Mouse (Mus musculus): ENCODE measurements around the gene Gps1. TPM values are rescaled to one million over a fixed set of nuclear protein-coding genes. Genes with fewer than 3 reads are reported as not detected.

Gene Gps1
- polyA plus RNA-seq, 1 experiment from 2014 or later: 270 TPM

- Histone ChIP-seq H3K9me3 (replicated peaks) (no peaks in the 10 kb centered on the region), H3K27ac (peak within 1 kb of the TSS; percentile 85), H3K27me3 (ENCODE audit: low read depth, poor library complexity, severe bottlenecking) (no peaks in the 10 kb centered on the region), H3K36me3 (peaks cover 43% of the 10 kb centered on the region), H3K4me3 (peak within 1 kb of the TSS; percentile 99), H3K4me1 (peaks cover 31% of the 10 kb centered on the region)
- WGBS: 2% methylated on average over 59 of the region's 59 CpGs
- peak; percentile 99 for DNase-seq (ENCODE audit: low spot score)
Observed at GRCm38 (mm10) chr11:120795756-120796613, 11.9 kb downstream of the Gps1 start, which contains the start of gene Dus1l. Dus1l (minus strand) TSS chr11:120796403.

- Histone ChIP-seq H3K27ac (peak overlapping the region; percentile 85), H3K36me3 (peaks cover 37% of the 10 kb centered on the region), H3K4me1 (peaks cover 31% of the 10 kb centered on the region), H3K9me3 (replicated peaks) (no peaks in the 10 kb centered on the region), H3K27me3 (ENCODE audit: low read depth, poor library complexity, severe bottlenecking) (no peaks in the 10 kb centered on the region), H3K4me3 (peak overlapping the region; percentile 99)
- 37% methylated on average over 8 of the region's 8 CpGs for WGBS
- DNase-seq (ENCODE audit: low spot score): no peak
Observed at GRCm38 (mm10) chr11:120796614-120796946, 12.5 kb downstream of the Gps1 start.

GRCm38 (mm10) chr11:120798244-120798643, 14.2 kb downstream of the Gps1 start:
- no peak overlapping the region for H3K27ac ChIP-seq
- DNase-seq (ENCODE audit: low spot score): no peak
- H3K27me3 ChIP-seq (ENCODE audit: low read depth, poor library complexity, severe bottlenecking): no peaks in the 10 kb centered on the region
- peaks cover 31% of the 10 kb centered on the region for H3K4me1 ChIP-seq
- WGBS: 86% methylated on average over 3 of the region's 3 CpGs
- H3K9me3 ChIP-seq (replicated peaks): no peaks in the 10 kb centered on the region
- H3K36me3 ChIP-seq: peaks cover 20% of the 10 kb centered on the region
- no peak overlapping the region for H3K4me3 ChIP-seq

GRCm38 (mm10) chr11:120799316-120799890, 15.3 kb downstream of the Gps1 start:
- H3K9me3 ChIP-seq (replicated peaks): no peaks in the 10 kb centered on the region
- H3K27ac ChIP-seq: peak overlapping the region; percentile 77
- peaks cover 8% of the 10 kb centered on the region for H3K36me3 ChIP-seq
- peak overlapping the region; percentile 32 for H3K4me3 ChIP-seq
- no peak for DNase-seq (ENCODE audit: low spot score)
- H3K4me1 ChIP-seq: peaks cover 31% of the 10 kb centered on the region
- 77% methylated on average over 6 of the region's 6 CpGs for WGBS
- H3K27me3 ChIP-seq (ENCODE audit: low read depth, poor library complexity, severe bottlenecking): no peaks in the 10 kb centered on the region

- Histone ChIP-seq H3K27ac (peak overlapping the region; percentile 77), H3K9me3 (replicated peaks) (no peaks in the 10 kb centered on the region), H3K36me3 (peaks cover 5% of the 10 kb centered on the region), H3K4me3 (peak overlapping the region; percentile 32), H3K27me3 (ENCODE audit: low read depth, poor library complexity, severe bottlenecking) (no peaks in the 10 kb centered on the region), H3K4me1 (peaks cover 23% of the 10 kb centered on the region)
- 13% methylated on average over 10 of the region's 10 CpGs for WGBS
- peak; percentile 91 for DNase-seq (ENCODE audit: low spot score)
Observed at GRCm38 (mm10) chr11:120800061-120800904, 16.2 kb downstream of the Gps1 start.

GRCm38 (mm10) chr11:120804274-120804673, 20.2 kb downstream of the Gps1 start:
- no peak overlapping the region for H3K27ac ChIP-seq
- WGBS: 82% methylated on average over 7 of the region's 7 CpGs
- H3K4me1 ChIP-seq: peaks cover 11% of the 10 kb centered on the region
- DNase-seq (ENCODE audit: low spot score): no peak
- H3K27me3 ChIP-seq (ENCODE audit: low read depth, poor library complexity, severe bottlenecking): no peaks in the 10 kb centered on the region
- H3K9me3 ChIP-seq (replicated peaks): no peaks in the 10 kb centered on the region
- H3K36me3 ChIP-seq: peaks cover 45% of the 10 kb centered on the region
- no peak overlapping the region for H3K4me3 ChIP-seq

GRCm38 (mm10) chr11:120804769-120805168, 20.7 kb downstream of the Gps1 start:
- H3K4me1 ChIP-seq: peaks cover 10% of the 10 kb centered on the region
- H3K27ac ChIP-seq: no peak overlapping the region
- H3K4me3 ChIP-seq: no peak overlapping the region
- no peak for DNase-seq (ENCODE audit: low spot score)
- no peaks in the 10 kb centered on the region for H3K9me3 ChIP-seq (replicated peaks)
- peaks cover 50% of the 10 kb centered on the region for H3K36me3 ChIP-seq
- no peaks in the 10 kb centered on the region for H3K27me3 ChIP-seq (ENCODE audit: low read depth, poor library complexity, severe bottlenecking)
- WGBS: 81% methylated on average over 4 of the region's 4 CpGs

- 85% methylated on average over 7 of the region's 7 CpGs for WGBS
- peaks cover 1% of the 10 kb centered on the region for H3K4me1 ChIP-seq
- no peak overlapping the region for H3K27ac ChIP-seq
- H3K9me3 ChIP-seq (replicated peaks): no peaks in the 10 kb centered on the region
- DNase-seq (ENCODE audit: low spot score): no peak
- H3K4me3 ChIP-seq: no peak overlapping the region
- H3K36me3 ChIP-seq: peaks cover 58% of the 10 kb centered on the region
- H3K27me3 ChIP-seq (ENCODE audit: low read depth, poor library complexity, severe bottlenecking): no peaks in the 10 kb centered on the region
Observed at GRCm38 (mm10) chr11:120805375-120806298, 21.6 kb downstream of the Gps1 start.

GRCm38 (mm10) chr11:120808010-120808409, 23.9 kb downstream of the Gps1 start:
- Histone ChIP-seq H3K36me3 (peaks cover 82% of the 10 kb centered on the region), H3K27ac (no peak overlapping the region), H3K9me3 (replicated peaks) (no peaks in the 10 kb centered on the region), H3K4me1 (no peaks in the 10 kb centered on the region), H3K27me3 (ENCODE audit: low read depth, poor library complexity, severe bottlenecking) (no peaks in the 10 kb centered on the region), H3K4me3 (no peak overlapping the region)
- WGBS: 95% methylated on average over 12 of the region's 12 CpGs
- DNase-seq (ENCODE audit: low spot score): no peak

GRCm38 (mm10) chr11:120812068-120812467, 28.0 kb downstream of the Gps1 start:
- no peak overlapping the region for H3K27ac ChIP-seq
- WGBS: 96% methylated on average over 16 of the region's 16 CpGs
- peaks cover 100% of the 10 kb centered on the region for H3K36me3 ChIP-seq
- no peaks in the 10 kb centered on the region for H3K9me3 ChIP-seq (replicated peaks)
- H3K27me3 ChIP-seq (ENCODE audit: low read depth, poor library complexity, severe bottlenecking): no peaks in the 10 kb centered on the region
- no peak for DNase-seq (ENCODE audit: low spot score)
- no peak overlapping the region for H3K4me3 ChIP-seq
- H3K4me1 ChIP-seq: no peaks in the 10 kb centered on the region

- no peaks in the 10 kb centered on the region for H3K27me3 ChIP-seq (ENCODE audit: low read depth, poor library complexity, severe bottlenecking)
- H3K27ac ChIP-seq: no peak overlapping the region
- H3K4me3 ChIP-seq: no peak overlapping the region
- no peak for DNase-seq (ENCODE audit: low spot score)
- peaks cover 100% of the 10 kb centered on the region for H3K36me3 ChIP-seq
- H3K9me3 ChIP-seq (replicated peaks): no peaks in the 10 kb centered on the region
- 94% methylated on average over 6 of the region's 6 CpGs for WGBS
- H3K4me1 ChIP-seq: peaks cover 16% of the 10 kb centered on the region
Observed at GRCm38 (mm10) chr11:120817358-120817757, 33.3 kb downstream of the Gps1 start.

GRCm38 (mm10) chr11:120818251-120818650, 34.2 kb downstream of the Gps1 start:
- H3K9me3 ChIP-seq (replicated peaks): no peaks in the 10 kb centered on the region
- H3K27ac ChIP-seq: no peak overlapping the region
- peaks cover 98% of the 10 kb centered on the region for H3K36me3 ChIP-seq
- no peak overlapping the region for H3K4me3 ChIP-seq
- 98% methylated on average over 13 of the region's 13 CpGs for WGBS
- DNase-seq (ENCODE audit: low spot score): no peak
- H3K27me3 ChIP-seq (ENCODE audit: low read depth, poor library complexity, severe bottlenecking): no peaks in the 10 kb centered on the region
- peaks cover 24% of the 10 kb centered on the region for H3K4me1 ChIP-seq

All from limb, embryonic 10.5 days (tissue).